Mouse (Mus musculus) heart, postnatal 0 days (tissue): ENCODE results near the gene Gpx3. TPM values are rescaled to one million over a fixed set of nuclear protein-coding genes. Genes with fewer than 3 reads are reported as not detected.

Source experiments
- ATAC-seq: fragments of 200-750 bp; cut with Nextera tagmentation; 2 replicates; pipeline ENCODE4 v1.8.0; 2017; ENCODE audit warnings: low read depth, moderate number of reproducible peaks, moderate library complexity; ENCODE audit not compliant: insufficient read depth
- DNase-seq: peaks from one replicate; pipeline ENCODE4 v3.0.0-alpha.2; 2016; ENCODE audit warnings: low spot score
- H3K27ac ChIP-seq: fragments of 300-500 bp; sonication (generic); 2 replicates; pipeline ENCODE4 v1.5.1; 2014; ENCODE audit warnings: low read depth, mild to moderate bottlenecking
- H3K27me3 ChIP-seq: fragments of 300-500 bp; sonication (generic); 2 replicates; pipeline ENCODE4 v1.6.1; 2014; ENCODE audit warnings: low read length, mixed read lengths; ENCODE audit not compliant: control insufficient read depth, insufficient read depth
- H3K36me3 ChIP-seq: fragments of 300-500 bp; sonication (generic); replicated peaks from 2 replicates; pipeline ENCODE4 v1.6.1; 2014; ENCODE audit warnings: low read length, mixed read lengths; ENCODE audit not compliant: control insufficient read depth, insufficient read depth
- H3K4me1 ChIP-seq: fragments of 300-500 bp; sonication (generic); 2 replicates; pipeline ENCODE4 v1.6.1; 2014; ENCODE audit warnings: antibody characterized with exemption; ENCODE audit not compliant: control insufficient read depth, insufficient read depth
- H3K4me2 ChIP-seq: fragments of 300-500 bp; sonication (generic); 2 replicates; pipeline ENCODE4 v1.6.1; 2014; ENCODE audit warnings: low read depth, mild to moderate bottlenecking, low read length, moderate library complexity
- H3K4me3 ChIP-seq: fragments of 300-500 bp; sonication (generic); 2 replicates; pipeline ENCODE4 v1.5.1; 2014; ENCODE audit warnings: low read depth, low read length
- H3K9ac ChIP-seq: fragments of 300-500 bp; sonication (generic); replicated peaks from 2 replicates; pipeline ENCODE4 v1.6.1; 2014; ENCODE audit warnings: low read depth, low read length, mixed read lengths
- H3K9me3 ChIP-seq: fragments of 300-500 bp; sonication (generic); replicated peaks from 2 replicates; pipeline ENCODE4 v1.6.1; 2016; ENCODE audit warnings: low read length; ENCODE audit not compliant: control insufficient read depth
- CTCF ChIP-seq: IDR thresholded peaks from 2 replicates; pipeline ENCODE4 v1.5.1; 2016; ENCODE audit warnings: antibody characterized with exemption, control low read depth, low read depth
- EP300 ChIP-seq: IDR thresholded peaks from 2 replicates; pipeline ENCODE4 v1.6.1; 2016; ENCODE audit warnings: antibody characterized with exemption, low read depth
- WGBS: fragments of 180-500 bp; shearing (Covaris S2); extraction: QIAGEN DNeasy Blood & Tissue Kit; methylation state at CpG from one replicate; pipeline ENCODE4 v1.1.7; 2014; 5-methylcytosine and 5-hydroxymethylcytosine counted together
- polyA plus RNA-seq: library from polyadenylated mRNA; unstranded; fragments of >200 nt; fragmentation: Nextera tagmentation; extraction: Ambion mirVana; gene quantifications from 2 replicates; pipeline ENCODE4 v1.2.1, GENCODE M21; 2015
- total RNA-seq: library from RNA; depleted of rRNA; stranded (reverse); fragments of >200 nt; gene quantifications from 2 replicates; pipeline ENCODE4 v1.2.3, GENCODE M21; 2014; ENCODE audit warnings: low replicate concordance; rRNA removed

The Gpx3 gene
- total and polyA plus RNA-seq, 2 experiments from 2014 or later, result 114 to 788 TPM

- H3K36me3 ChIP-seq, result no peaks in the 10 kb centered on the region
- no peaks in the 10 kb centered on the region for H3K27me3 ChIP-seq
- H3K4me3 ChIP-seq, result no peak overlapping the region
- DNase-seq (no peak), ATAC-seq (no peak)
- peak overlapping the region; percentile 63 for H3K27ac ChIP-seq
- no peak overlapping the region for H3K4me2 ChIP-seq
- no peaks in the 10 kb centered on the region for H3K9me3 ChIP-seq
- H3K9ac ChIP-seq, result no peak overlapping the region
- WGBS, result 14% methylated on average over 3 of the region's 3 CpGs
- H3K4me1 ChIP-seq, result peaks cover 29% of the 10 kb centered on the region
- TF ChIP-seq EP300 (no peak), CTCF (no peak)
Observed at GRCm38 (mm10) chr11:54958571-54959073, 56.4 kb downstream of the Gpx3 start.

Other genes starting within 250 kb of the Gpx3 start
- gene Cdc42se2, start 114.8 kb upstream of the Gpx3 start, total RNA-seq, result 53.6 and 88.5 TPM in 2 replicates
- gene Cdc42se2, start 114.8 kb upstream of the Gpx3 start, polyA plus RNA-seq, result 44.4 and 50.2 TPM in 2 replicates
- gene Lyrm7, start 41.5 kb upstream of the Gpx3 start, total RNA-seq, result 4.5 and 6.3 TPM in 2 replicates
- 19.2 and 20.2 TPM in 2 replicates for gene Lyrm7, start 41.5 kb upstream of the Gpx3 start, polyA plus RNA-seq
- gene Hint1, start 36.1 kb upstream of the Gpx3 start, total RNA-seq, result 704 and 779 TPM in 2 replicates
- 923 and 965 TPM in 2 replicates for gene Hint1, start 36.1 kb upstream of the Gpx3 start, polyA plus RNA-seq
- 16.6 and 19.9 TPM in 2 replicates for gene Tnip1, start 60.5 kb downstream of the Gpx3 start, total RNA-seq
- gene Tnip1, start 60.5 kb downstream of the Gpx3 start, polyA plus RNA-seq, result 19.7 and 22.7 TPM in 2 replicates
- gene Anxa6, start 131.0 kb downstream of the Gpx3 start, total RNA-seq, result 306 and 424 TPM in 2 replicates
- 250 and 254 TPM in 2 replicates for gene Anxa6, start 131.0 kb downstream of the Gpx3 start, polyA plus RNA-seq
- 17.6 and 22.2 TPM in 2 replicates for gene Ccdc69, start 175.7 kb downstream of the Gpx3 start, total RNA-seq
- gene Ccdc69, start 175.7 kb downstream of the Gpx3 start, polyA plus RNA-seq, result 22.0 and 22.3 TPM in 2 replicates
- gene Gm2a, start 195.7 kb downstream of the Gpx3 start, total RNA-seq, result 17.2 and 23.9 TPM in 2 replicates
- gene Gm2a, start 195.7 kb downstream of the Gpx3 start, polyA plus RNA-seq, result 26.9 and 27.2 TPM in 2 replicates
- gene Slc36a3, start 249.3 kb downstream of the Gpx3 start, total RNA-seq, result not detected in 2 replicates
- not detected in 2 replicates for gene Slc36a3, start 249.3 kb downstream of the Gpx3 start, polyA plus RNA-seq